Mouse (Mus musculus): Measurements from ENCODE around the gene Tmem135. TPM values are rescaled to one million over a fixed set of nuclear protein-coding genes. Genes with fewer than 3 reads are reported as not detected.

Gene Tmem135
- total RNA-seq, 2 experiments from 2014 or later, result 54.0 to 60.8 TPM

DNA sequence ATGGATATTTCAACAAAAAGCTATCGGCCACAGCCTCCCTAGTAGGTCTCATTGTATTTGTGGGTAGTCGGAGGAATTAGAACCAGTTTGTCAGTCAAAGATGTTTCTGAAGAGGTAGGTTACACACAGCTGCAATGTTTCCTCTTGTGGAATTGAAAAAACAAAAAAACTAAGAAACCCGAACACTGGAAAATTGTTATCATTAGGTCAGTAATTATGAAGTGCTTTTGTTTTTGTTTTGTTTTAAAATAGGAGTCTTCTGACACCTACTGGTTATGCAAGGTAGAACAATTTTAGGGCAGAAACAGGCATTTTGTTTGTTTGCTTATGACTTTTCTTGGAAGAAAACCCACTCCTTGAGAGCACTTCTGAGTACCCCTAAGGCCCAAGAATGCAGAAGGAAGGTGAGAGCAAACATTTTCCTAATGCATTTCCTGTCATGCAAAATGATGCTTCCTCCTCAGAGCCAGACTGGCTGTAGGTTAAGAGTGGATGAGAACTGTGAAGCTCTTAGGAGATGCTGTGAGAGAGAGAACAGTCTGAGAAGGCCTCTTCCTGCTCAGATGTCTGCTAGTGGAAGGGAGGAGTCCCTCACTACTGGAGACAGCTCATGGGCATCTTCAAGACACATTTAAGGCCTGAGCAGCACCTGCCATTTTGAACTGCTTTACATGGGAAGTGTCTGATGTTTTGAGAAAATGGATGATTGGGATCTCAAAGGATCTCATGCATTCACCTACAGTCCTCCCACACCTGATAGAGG, 15.1 kb upstream of the Tmem135 start:
- intact Hi-C loops (cut with DNase I), result loop anchor here (1.0 kb wide), 3 partner anchors 49 to 333 kb away; no protein-coding TSS in a partner anchor
- no peak for DNase-seq

GRCm38 (mm10) chr7:89418127-89418653, 14.2 kb upstream of the Tmem135 start:
- intact Hi-C loops (cut with DNase I), result loop anchor here (1.0 kb wide), 2 partner anchors 48 to 250 kb away; no protein-coding TSS in a partner anchor
- no peak for DNase-seq

GRCm38 (mm10) chr7:89417707-89418106, 13.7 kb upstream of the Tmem135 start:
- intact Hi-C loops (cut with DNase I), result loop anchor here (1.0 kb wide), 2 partner anchors 47 to 249 kb away; no protein-coding TSS in a partner anchor
- DNase-seq, result no peak

DNA sequence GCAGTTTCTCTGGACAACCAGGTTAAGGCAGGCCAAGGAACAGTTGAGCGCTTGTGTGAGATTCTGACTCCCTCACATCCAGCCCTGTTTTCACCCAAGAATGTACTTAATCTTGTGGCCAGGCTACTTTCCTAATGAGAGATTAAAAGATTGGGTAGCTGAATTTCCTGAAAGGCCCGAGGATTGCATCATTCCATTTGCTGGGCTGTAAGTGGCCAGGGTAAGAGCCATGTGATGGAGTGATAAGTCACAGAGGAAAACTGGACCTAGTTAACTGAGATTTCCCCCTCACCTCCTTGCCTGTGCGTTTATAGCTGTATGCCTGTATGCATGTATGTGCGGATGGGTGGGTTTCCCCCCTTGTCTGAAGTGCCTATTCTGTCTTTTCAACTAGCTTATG, 12.0 kb upstream of the Tmem135 start:
- intact Hi-C loops (cut with DNase I), result no loop called here
- DNase-seq, result no peak

GRCm38 (mm10) chr7:89412094-89412493, 8.1 kb upstream of the Tmem135 start:
- no peak for DNase-seq
- intact Hi-C loops (cut with DNase I), result no loop called here

DNA sequence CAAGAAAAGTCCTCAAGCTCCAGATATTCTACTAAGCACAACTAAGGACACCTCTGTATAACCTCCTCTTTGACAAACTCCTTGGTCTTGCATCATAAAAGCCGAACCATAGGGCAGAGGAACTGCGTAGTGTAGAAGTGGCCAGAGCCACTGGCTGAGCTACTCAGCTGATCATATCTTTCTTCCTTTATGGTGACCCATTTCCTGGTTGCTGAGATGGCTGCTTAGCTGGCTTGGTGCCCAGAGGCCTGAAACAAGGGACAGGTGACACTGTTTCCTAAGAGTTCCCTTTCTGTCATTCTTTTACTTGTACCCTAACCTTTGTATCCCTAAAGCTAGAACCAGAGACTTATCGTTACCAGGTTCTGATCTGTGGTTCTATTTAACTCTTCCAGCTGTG, 7.3 kb upstream of the Tmem135 start:
- DNase-seq, result no peak
- intact Hi-C loops (cut with DNase I), result no loop called here

GRCm38 (mm10) chr7:89410294-89410693, 6.3 kb upstream of the Tmem135 start:
- intact Hi-C loops (cut with DNase I), result no loop called here

GRCm38 (mm10) chr7:89407006-89407940, 3.3 kb upstream of the Tmem135 start:
- DNase-seq, result no peak
- intact Hi-C loops (cut with DNase I), result no loop called here

More at GRCm38 (mm10) chr7:89410294-89410693, 6.3 kb upstream of the Tmem135 start:
- no peak for DNase-seq

- peak in 1 of 2 experiments; percentile 20 for DNase-seq
- intact Hi-C loops (cut with DNase I), result no loop called here
Measured at GRCm38 (mm10) chr7:89406011-89406410, 2.0 kb upstream of the Tmem135 start.

DNA sequence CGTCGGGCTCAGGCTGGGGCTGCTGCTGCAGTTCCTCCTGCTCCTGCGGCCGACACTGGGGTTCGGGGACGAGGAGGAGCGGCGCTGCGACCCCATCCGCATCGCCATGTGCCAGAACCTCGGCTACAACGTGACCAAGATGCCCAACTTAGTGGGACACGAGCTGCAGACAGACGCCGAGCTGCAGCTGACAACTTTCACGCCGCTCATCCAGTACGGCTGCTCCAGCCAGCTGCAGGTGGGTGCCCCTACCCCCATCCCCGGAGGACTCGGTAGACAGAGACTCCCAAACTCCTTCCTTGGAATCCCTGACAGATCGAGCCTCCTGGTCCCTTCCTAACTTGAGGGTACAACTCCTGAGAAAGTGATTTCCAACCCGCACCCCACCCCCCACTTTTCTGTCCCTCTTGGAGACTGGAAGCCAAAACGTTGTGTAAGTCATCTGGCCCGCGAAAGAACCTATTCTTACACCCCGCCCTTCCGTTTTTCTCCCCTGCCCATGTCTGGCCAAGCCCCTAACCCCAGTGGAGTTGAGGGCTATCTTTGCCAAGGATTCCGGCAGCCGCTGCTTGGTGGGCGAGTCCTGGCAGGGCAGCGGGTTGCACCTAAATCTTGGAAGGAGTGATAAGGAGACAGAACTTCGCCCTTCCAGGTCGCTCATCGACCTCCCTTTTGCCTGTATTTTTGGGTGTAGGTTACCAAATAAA, 865 bp upstream of the Tmem135 start:
- DNase-seq, result peak; percentile 69 to 73
- intact Hi-C loops (cut with DNase I), result loop anchor here (5.0 kb wide), 1 partner anchor 138 kb away; no protein-coding TSS in a partner anchor

GRCm38 (mm10) chr7:89403053-89403972, 709 bp downstream of the Tmem135 start:
- peak; percentile 86 to 87 for DNase-seq
- intact Hi-C loops (cut with DNase I), result loop anchor here (1.0 to 5.0 kb wide), 2 partner anchors 65 to 136 kb away; no protein-coding TSS in a partner anchor

- intact Hi-C loops (cut with DNase I), result loop anchor here (5.0 kb wide), 1 partner anchor 135 kb away; no protein-coding TSS in a partner anchor
- DNase-seq, result no peak
Measured at GRCm38 (mm10) chr7:89401936-89402335, 2.1 kb downstream of the Tmem135 start.

DNA sequence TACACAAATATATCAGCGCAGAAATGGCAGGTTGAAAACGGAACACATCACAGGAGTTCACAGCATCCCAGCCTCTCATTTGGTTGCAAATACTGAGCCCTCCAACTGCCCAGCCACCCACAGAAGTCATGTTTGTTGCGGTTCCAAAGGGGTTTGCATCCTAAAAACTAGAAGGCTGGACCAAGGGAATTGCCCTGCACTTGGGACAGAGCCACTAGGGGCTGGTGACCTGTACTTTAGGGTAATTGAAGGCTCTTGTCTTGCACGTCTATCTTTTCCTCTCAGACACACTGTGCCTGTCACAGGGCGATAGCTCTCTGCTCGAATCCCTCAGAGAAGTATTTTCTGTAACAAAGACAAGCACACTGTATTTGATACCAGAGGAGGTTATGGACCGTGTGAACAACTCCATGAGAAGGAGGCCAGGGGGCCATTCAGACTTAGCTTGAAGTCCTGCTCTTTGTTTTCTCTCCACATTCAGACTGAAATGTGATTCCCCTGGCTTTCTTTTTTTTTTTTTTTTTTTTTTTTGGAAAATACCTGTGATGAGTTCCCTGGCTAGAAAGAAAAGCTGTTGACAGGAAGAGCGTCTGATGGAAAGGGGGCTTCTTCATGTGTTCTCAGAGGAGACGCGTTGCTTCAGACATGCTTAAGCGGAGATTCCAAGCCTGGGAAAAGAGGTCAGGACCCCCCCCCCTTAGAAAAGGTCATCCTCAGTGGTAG, 2.7 kb downstream of the Tmem135 start:
- DNase-seq, result no peak
- intact Hi-C loops (cut with DNase I), result loop anchor here (5.0 kb wide), 1 partner anchor 134 kb away; no protein-coding TSS in a partner anchor

GRCm38 (mm10) chr7:89400721-89401120, 3.3 kb downstream of the Tmem135 start:
- no peak for DNase-seq
- intact Hi-C loops (cut with DNase I), result loop anchor here (5.0 kb wide), 1 partner anchor 133 kb away; no protein-coding TSS in a partner anchor

DNA sequence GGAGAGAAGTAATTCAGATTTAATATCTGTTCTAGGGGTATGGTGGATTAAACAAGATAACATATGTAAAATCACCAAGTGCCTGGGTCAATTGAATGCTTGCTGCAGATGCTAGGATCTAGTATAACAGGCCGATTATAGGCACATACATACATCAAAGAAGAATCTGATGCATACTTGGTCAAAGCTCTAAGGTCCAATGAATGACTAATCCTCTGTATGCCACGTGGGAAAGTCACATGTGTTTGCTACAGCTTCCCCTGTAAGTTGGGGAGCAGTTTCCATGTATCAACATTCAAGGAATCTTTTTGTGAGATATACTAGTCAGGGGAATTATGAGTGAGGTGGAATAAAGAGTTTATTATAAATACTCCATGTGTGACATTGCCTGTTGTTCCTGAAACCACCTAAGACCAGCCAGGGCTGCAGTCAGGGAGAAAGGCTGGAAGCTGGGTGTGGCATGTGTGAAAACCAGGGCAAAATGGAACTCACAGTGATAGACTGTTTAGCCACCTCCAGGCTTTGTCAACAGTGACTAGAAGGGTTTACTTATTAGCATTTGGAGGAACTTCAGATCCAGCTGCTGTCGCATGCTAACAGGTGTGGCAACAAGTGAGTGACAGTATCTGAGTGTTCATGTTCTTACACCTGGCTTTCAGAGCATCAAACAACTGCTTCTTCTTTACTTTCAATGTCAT, 6.0 kb downstream of the Tmem135 start:
- intact Hi-C loops (cut with DNase I), result loop anchor here (5.0 kb wide), 1 partner anchor 46 kb away; no protein-coding TSS in a partner anchor
- no peak for DNase-seq

DNA sequence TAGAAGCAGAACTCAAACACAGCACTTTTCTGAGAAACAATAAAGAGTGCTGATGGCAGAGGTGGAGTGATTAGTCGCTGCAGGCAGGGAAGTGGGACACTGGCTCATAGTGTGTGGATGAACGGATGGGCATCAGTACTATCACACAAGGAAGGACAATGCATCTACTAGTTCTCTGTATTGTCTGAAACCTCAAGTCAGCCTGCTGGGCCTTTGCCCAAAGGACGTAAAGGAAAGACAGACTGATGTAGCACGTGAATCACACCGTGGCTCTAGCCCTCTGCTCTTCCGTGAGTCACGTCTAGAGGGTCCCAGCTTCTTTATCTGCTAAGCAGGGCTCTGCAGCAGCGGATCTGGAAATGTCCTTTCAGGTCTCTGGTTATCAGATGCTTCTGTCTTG, 7.6 kb downstream of the Tmem135 start:
- no peak for DNase-seq
- intact Hi-C loops (cut with DNase I), result loop anchor here (5.0 kb wide), 1 partner anchor 44 kb away; no protein-coding TSS in a partner anchor

- intact Hi-C loops (cut with DNase I), result loop anchor here (5.0 kb wide), 1 partner anchor 43 kb away; no protein-coding TSS in a partner anchor
Measured at GRCm38 (mm10) chr7:89395399-89395798, 8.6 kb downstream of the Tmem135 start.

DNA sequence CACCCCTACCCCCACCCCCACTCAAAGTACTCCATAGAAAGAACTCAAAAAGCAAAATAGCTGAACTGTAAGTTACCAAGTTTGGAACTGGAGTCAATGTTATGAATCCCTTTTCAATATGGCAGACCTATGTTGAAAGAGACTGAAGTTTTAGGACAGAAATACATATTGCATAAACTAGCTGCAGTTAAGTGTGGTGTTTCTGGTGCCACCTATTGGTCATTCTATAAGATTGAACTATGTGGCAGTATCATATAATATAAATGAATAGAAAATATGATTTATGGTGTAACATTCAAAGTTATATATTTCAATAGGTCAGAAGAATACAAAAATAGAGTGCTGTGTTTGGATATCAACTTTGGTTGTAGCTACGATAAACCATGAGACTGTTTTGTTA, 11.2 kb downstream of the Tmem135 start:
- intact Hi-C loops (cut with DNase I), result no loop called here
- DNase-seq, result no peak

More at GRCm38 (mm10) chr7:89395399-89395798, 8.6 kb downstream of the Tmem135 start:
- no peak for DNase-seq
